Mouse (Mus musculus): ENCODE data around the gene Jag1. TPM values are rescaled to one million over a fixed set of nuclear protein-coding genes. Genes with fewer than 3 reads are reported as not detected.

Jag1 gene
- polyA plus RNA-seq, 1 experiment from 2014 or later = 16.3 TPM

DNA sequence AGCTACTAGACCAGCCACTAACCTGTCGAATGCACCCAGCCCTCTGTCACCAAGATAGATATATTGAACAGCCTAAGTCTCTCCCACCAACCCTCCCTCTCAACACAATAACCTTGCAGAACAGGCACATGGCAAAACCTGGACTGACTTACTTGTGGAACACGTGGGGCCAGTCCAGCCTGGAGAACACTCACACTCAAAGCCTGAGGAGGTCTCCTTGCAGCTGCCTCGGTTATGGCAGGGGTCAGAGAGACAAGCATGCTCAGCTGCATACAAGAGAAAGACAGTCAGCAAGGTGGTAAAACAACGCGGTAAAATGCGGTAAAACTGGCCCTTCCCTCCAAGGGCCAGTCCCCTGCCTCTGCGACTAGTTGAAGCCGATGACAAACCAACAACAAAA is 22.1 kb downstream of the Jag1 start:
- H3K9ac ChIP-seq = no peak overlapping the region
- no peak for ATAC-seq (ENCODE audit: low FRiP score)
- H3K27ac ChIP-seq = no peak overlapping the region
- H3K9me3 ChIP-seq = no peaks in the 10 kb centered on the region
- 60% methylated on average over 8 of the region's 8 CpGs for WGBS
- H3K4me1 ChIP-seq (replicated peaks) = peaks cover 78% of the 10 kb centered on the region
- peaks cover 20% of the 10 kb centered on the region for H3K36me3 ChIP-seq
- H3K4me2 ChIP-seq = no peak overlapping the region
- no peak overlapping the region for H3K4me3 ChIP-seq
- H3K27me3 ChIP-seq = 0 out of 2 replicates have a peak, but pooled peaks cover 3% of the 10 kb centered on the region

DNA sequence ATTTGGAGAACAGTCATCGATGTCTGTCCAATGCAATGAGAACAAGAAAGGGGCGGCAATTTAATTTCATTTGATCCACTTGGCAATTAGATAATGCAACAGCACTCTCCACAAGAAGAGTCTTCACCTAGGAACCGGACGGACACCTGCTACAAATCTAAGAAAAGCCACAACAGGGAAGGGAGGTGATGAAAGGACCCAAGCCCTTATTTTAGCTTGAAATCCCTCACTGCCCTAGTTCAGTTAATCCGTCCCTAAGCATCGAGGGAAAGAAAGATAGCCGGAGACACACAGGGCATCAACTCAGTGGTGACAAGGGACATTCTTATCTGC is 23.2 kb downstream of the Jag1 start:
- Histone ChIP-seq H3K4me3 (no peak overlapping the region), H3K27me3 (0 out of 2 replicates have a peak, but pooled peaks cover 6% of the 10 kb centered on the region), H3K36me3 (peaks cover 30% of the 10 kb centered on the region), H3K9ac (no peak overlapping the region), H3K9me3 (no peaks in the 10 kb centered on the region), H3K27ac (peak overlapping the region; percentile 55; the same call in 1 of the 2 replicates), H3K4me2 (no peak overlapping the region), H3K4me1 (replicated peaks) (peaks cover 69% of the 10 kb centered on the region)
- no peak for ATAC-seq (ENCODE audit: low FRiP score)
- 37% methylated on average over 7 of the region's 7 CpGs for WGBS

DNA sequence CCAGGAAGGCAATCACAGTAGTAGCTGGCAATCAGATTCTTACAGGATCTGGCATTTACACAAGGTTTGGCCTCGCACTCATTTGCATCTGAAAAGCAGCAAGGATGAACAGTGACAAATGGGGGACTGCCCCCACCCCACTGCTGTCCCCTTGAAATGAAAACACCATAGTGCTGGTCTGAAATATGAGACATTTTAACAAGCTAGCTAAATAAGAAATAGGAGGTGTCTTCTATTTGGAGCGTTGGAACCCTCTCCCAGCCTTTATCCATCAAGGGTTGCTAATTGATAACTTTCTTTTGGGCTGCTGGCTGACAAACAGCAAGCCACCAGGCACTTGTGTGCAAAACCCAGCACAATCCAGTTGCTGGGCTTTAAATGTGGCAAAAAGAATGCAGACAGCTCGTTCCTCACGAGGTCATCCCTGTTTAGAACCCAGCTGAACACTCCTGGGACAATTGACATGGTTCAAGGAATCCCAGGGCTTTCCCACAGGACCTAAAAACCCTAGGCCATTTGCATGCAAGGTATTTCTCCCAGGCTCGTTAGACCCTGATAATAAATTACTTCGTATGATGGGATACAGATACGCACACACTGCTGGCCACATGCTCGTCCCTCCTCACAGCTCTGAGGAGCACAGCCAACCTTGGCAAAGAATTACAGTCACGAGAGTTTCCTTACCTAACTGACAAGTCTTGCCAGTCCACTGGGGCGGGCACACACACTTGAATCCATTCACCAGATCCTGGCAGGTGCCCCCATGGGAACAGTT is 23.7 kb downstream of the Jag1 start:
- H3K4me1 ChIP-seq (replicated peaks) = peaks cover 69% of the 10 kb centered on the region
- no peaks in the 10 kb centered on the region for H3K9me3 ChIP-seq
- no peak overlapping the region for H3K4me3 ChIP-seq
- no peak overlapping the region for H3K9ac ChIP-seq
- peak; percentile 60 for ATAC-seq (ENCODE audit: low FRiP score)
- 18% methylated on average over 10 of the region's 10 CpGs for WGBS
- peaks cover 35% of the 10 kb centered on the region for H3K36me3 ChIP-seq
- 0 out of 2 replicates have a peak, but pooled peaks cover 6% of the 10 kb centered on the region for H3K27me3 ChIP-seq
- no peak overlapping the region for H3K4me2 ChIP-seq
- H3K27ac ChIP-seq = peak overlapping the region; percentile 55; the same call in 1 of the 2 replicates

DNA sequence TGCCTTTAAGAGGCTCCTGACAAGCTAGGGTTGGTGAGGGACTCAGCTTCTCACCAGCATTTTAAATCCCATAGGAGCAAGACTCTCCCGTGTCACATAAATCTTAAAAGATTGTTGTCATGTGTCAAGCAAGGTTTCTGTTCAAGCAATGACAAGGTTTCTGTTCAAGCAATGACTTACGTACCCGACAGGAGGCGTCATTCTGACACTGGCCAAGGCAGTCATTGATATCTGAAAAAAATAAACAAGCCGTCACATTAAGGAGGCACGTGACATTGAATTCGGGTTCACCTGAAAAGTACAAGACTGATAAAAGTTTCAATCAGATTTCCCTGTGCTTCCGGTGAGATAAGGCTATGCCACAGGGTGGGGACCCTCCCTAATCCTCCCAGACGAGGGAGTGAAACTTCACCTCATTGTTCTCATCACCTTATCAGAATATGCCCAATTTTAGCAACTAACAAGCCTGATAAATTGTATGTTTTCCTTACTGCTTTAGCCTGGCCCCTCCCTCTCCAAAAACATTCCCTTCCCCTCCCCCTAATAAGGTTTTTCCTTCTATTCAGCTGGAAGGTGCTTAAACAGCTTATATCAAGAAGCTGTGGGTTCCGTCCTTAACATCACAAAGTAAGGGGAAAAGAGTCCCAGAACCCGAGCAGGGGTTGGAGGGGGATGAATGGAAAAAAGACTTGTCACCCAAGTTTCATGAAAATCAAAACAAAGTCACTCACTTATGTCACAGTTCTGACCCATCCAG is 24.5 kb downstream of the Jag1 start:
- ATAC-seq (ENCODE audit: low FRiP score) = peak; percentile 2; the same call in 1 of the 2 replicates
- 63% methylated on average over 11 of the region's 11 CpGs for WGBS
- Histone ChIP-seq H3K27me3 (0 out of 2 replicates have a peak, but pooled peaks cover 6% of the 10 kb centered on the region), H3K4me2 (no peak overlapping the region), H3K4me3 (no peak overlapping the region), H3K9me3 (no peaks in the 10 kb centered on the region), H3K4me1 (replicated peaks) (peaks cover 68% of the 10 kb centered on the region), H3K36me3 (peaks cover 36% of the 10 kb centered on the region), H3K27ac (no peak overlapping the region), H3K9ac (no peak overlapping the region)

DNA sequence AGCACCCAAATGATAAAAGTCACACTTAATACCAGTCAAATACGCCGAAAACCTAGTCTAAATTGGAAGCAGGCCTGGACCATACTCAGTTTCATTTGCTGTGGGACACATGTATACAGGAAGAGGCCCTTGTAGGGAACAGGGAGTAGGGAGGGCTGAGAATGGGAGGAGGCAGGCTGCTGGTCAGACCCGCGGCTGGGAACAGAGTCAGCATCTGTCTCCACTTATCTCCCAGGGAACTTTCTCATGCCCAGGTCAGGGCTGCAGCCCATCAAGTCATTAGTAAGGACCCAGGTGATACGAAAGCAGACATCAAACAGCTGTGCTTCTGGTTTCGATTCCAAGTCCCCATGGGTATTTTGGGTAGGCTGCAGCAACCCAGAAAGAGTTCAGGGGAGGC is 28.7 kb downstream of the Jag1 start:
- WGBS = 68% methylated on average over 6 of the region's 6 CpGs
- H3K4me2 ChIP-seq = no peak overlapping the region
- H3K9me3 ChIP-seq = no peaks in the 10 kb centered on the region
- H3K27ac ChIP-seq = no peak overlapping the region
- peaks cover 48% of the 10 kb centered on the region for H3K4me1 ChIP-seq (replicated peaks)
- no peak overlapping the region for H3K9ac ChIP-seq
- no peak for ATAC-seq (ENCODE audit: low FRiP score)
- peaks cover 71% of the 10 kb centered on the region for H3K36me3 ChIP-seq
- no peak overlapping the region for H3K4me3 ChIP-seq
- H3K27me3 ChIP-seq = 0 out of 2 replicates have a peak, but pooled peaks cover 3% of the 10 kb centered on the region

DNA sequence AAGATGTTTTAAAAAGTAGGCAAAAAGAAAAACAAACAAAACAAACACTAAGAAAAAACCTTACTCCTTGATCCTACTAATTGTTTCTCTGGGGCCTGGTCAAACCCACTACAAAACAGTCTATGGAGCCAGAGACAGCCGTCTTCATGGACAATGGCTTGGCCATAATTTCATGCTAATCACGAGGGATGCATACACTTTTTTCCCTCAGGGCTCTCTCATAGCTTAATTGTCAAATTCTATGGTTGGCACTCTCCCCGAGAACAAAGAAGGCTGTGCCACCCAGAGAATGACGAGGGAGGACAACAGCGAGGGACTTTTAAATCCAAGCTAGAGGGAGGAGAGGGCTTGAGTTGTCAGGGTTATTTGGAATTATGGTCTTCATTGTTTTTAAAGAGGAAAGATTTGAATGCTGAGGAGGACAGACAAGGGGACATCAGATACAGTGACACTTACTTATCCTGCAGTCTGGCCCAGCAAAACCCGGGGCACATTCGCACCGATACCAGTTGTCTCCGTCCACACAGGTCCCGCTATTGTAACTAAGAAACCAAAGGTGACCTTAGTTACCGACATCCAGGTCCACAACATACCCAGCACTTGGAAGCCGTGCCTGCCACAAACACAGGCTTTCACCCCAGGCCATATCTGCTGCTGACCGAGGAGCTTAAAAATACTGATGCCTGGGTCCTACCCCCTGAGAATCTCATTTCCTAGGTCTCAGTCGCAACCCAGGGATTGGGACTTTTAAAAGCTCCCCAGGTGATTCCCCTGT is 29.6 kb downstream of the Jag1 start:
- Histone ChIP-seq H3K27ac (no peak overlapping the region), H3K4me3 (no peak overlapping the region), H3K9me3 (no peaks in the 10 kb centered on the region), H3K9ac (no peak overlapping the region), H3K4me1 (replicated peaks) (peaks cover 40% of the 10 kb centered on the region), H3K4me2 (no peak overlapping the region), H3K27me3 (0 out of 2 replicates have a peak, but pooled peaks cover 3% of the 10 kb centered on the region), H3K36me3 (peaks cover 73% of the 10 kb centered on the region)
- no peak for ATAC-seq (ENCODE audit: low FRiP score)
- 42% methylated on average over 14 of the region's 14 CpGs for WGBS

DNA sequence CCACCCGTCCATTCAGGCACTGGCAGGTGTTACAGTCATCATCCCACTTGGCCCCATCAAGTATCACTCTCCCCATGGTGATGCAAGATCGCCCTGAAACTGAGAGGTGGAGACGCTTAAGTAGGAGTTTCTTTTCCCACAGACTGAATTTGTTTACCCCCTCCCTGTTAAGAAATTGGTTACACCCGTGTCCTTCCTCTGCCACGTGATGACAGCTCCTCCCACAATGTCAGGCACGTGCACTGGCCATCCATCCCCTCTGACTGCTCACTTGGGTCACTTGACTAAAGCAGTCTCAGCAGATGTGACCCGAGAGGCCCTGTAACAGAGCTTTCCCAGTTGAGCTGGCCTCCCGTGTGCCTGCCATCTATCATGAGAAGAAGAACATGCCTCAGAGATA is 31.2 kb downstream of the Jag1 start:
- Histone ChIP-seq H3K27me3 (0 out of 2 replicates have a peak, but pooled peaks cover 3% of the 10 kb centered on the region), H3K9ac (no peak overlapping the region), H3K4me1 (replicated peaks) (peaks cover 30% of the 10 kb centered on the region), H3K9me3 (no peaks in the 10 kb centered on the region), H3K36me3 (peaks cover 63% of the 10 kb centered on the region), H3K4me3 (no peak overlapping the region), H3K27ac (no peak overlapping the region), H3K4me2 (no peak overlapping the region)
- WGBS = 69% methylated on average over 8 of the region's 8 CpGs
- no peak for ATAC-seq (ENCODE audit: low FRiP score)

DNA sequence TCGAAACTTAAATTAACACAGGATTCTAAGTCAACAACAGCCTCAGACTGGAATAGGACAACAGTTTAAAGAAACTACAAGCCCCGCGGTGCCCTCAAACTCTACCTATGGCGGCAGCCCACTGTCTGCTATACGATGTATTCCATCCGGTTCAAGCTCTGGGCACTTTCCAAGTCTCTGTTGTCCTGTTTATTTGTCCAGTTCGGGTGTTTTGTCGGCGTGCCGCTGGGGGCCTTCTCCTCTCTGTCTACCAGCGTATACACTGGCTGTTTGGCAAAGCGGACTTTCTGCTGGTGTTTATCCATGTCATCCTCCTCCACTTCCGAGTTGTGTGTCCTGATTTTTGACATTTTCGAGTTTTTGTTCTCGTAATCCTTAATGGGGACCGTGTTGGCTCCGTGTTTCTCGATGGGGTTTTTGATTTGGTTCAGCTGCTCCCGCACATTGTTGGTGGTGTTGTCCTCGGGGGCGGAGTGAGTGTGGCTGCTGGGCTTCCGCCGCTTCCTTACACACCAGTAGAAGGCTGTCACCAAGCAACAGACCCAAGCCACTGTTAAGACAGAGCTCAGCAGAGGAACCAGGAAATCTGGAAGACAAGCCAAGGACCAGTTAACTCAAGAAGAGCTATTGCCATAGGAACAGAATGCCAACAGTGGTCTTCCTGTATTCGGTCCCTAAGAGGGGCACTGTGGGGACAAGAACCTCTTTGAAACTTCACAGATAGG is 33.4 kb downstream of the Jag1 start:
- 85% methylated on average over 24 of the region's 24 CpGs for WGBS
- Histone ChIP-seq H3K9ac (no peak overlapping the region), H3K4me1 (replicated peaks) (peaks cover 40% of the 10 kb centered on the region), H3K27me3 (no peaks in the 10 kb centered on the region), H3K4me3 (no peak overlapping the region), H3K27ac (peak overlapping the region; percentile 3; the same call in 1 of the 2 replicates), H3K9me3 (no peaks in the 10 kb centered on the region), H3K4me2 (no peak overlapping the region), H3K36me3 (peaks cover 41% of the 10 kb centered on the region)
- ATAC-seq (ENCODE audit: low FRiP score) = no peak

DNA sequence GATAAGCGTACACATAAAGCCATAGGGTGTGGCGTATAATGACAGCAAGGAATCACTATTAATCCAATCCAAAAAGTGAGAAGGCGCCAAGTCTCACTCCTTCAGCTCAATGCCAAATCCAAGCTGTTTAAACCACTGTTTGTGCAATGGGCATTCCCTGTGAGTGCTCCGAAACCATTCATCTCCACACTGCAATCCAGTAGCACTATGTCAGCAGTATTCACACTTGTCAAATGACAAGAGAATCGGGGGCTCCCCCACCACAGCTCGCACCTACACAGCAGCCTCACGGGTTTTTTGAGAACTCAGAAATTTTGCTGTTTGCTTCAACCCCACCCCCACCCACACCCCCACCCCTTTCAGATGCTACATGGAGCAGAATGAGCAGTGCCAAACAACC is 35.4 kb downstream of the Jag1 start:
- 79% methylated on average over 7 of the region's 7 CpGs for WGBS
- H3K4me2 ChIP-seq = no peak overlapping the region
- ATAC-seq (ENCODE audit: low FRiP score) = no peak

DNA sequence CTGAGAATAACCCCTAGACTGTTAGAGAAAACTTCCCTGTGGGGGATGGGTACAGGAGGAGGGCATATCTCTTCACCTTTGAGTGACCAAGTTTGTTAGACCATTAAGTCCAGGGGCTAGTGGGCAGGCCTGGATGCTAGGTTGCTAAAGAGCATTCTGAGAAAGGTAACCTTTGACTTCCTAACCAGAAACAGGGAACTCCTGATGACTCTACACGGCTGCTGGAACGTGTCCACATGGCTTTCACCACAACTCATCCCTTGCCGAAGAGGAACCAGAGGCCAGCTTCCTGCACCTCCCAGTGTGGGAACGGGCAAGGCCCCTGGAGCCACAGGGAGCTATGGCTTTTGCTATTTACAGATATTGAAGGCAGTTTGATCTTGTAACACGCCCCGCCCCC is 36.0 kb downstream of the Jag1 start:
- WGBS = 77% methylated on average over 6 of the region's 6 CpGs

More for the DNA sequence above, 35.4 kb downstream of the Jag1 start:
- H3K4me3 ChIP-seq = no peak overlapping the region
- no peaks in the 10 kb centered on the region for H3K9me3 ChIP-seq
- no peak overlapping the region for H3K9ac ChIP-seq
- H3K27ac ChIP-seq = no peak overlapping the region
- H3K27me3 ChIP-seq = no peaks in the 10 kb centered on the region
- H3K4me1 ChIP-seq (replicated peaks) = peaks cover 26% of the 10 kb centered on the region
- peaks cover 35% of the 10 kb centered on the region for H3K36me3 ChIP-seq

DNA sequence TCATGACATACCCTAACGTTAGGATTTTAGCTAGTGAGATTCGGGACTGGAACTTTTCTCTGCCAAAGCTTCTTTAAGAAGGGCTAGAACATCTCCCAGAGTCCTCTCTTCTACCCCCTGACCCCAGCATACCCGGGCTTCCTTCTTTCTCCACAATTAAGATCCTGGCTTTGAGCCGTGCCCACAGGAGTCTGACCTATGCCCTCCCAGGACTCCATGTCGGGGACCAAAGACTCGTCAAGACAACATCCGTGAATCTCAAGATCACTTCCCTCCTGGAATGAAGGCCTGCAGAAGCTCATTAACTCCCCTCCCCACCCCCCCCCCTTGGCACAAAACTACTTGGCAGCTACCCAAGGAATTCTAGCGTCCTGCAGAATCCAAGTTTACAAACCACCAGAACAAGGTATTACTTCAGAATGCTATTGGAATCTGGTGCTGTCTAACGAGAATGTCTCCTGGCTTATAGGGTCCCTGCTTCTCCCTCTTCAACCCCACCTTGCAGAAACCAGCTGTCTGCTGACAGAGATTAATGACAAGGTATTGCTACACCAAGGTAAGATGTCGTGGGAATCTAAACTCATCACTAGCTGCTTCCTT is 36.6 kb downstream of the Jag1 start:
- 0 out of 2 replicates have a peak overlapping the region, but pooled peaks have one; percentile 35 for H3K27ac ChIP-seq

More for the DNA sequence above, 36.0 kb downstream of the Jag1 start:
- no peak overlapping the region for H3K4me3 ChIP-seq
- no peaks in the 10 kb centered on the region for H3K9me3 ChIP-seq
- no peak for ATAC-seq (ENCODE audit: low FRiP score)
- peaks cover 30% of the 10 kb centered on the region for H3K36me3 ChIP-seq
- H3K27me3 ChIP-seq = no peaks in the 10 kb centered on the region
- no peak overlapping the region for H3K9ac ChIP-seq
- no peak overlapping the region for H3K4me2 ChIP-seq
- H3K27ac ChIP-seq = no peak overlapping the region
- H3K4me1 ChIP-seq (replicated peaks) = peaks cover 26% of the 10 kb centered on the region

More for the DNA sequence above, 36.6 kb downstream of the Jag1 start:
- 27% methylated on average over 10 of the region's 10 CpGs for WGBS
- peaks cover 23% of the 10 kb centered on the region for H3K36me3 ChIP-seq
- no peaks in the 10 kb centered on the region for H3K27me3 ChIP-seq
- peaks cover 27% of the 10 kb centered on the region for H3K4me1 ChIP-seq (replicated peaks)
- H3K4me3 ChIP-seq = no peak overlapping the region
- no peak overlapping the region for H3K4me2 ChIP-seq
- no peak for ATAC-seq (ENCODE audit: low FRiP score)
- H3K9me3 ChIP-seq = no peaks in the 10 kb centered on the region
- no peak overlapping the region for H3K9ac ChIP-seq
